Mouse (Mus musculus) NIH3T3 (cell line): ENCODE measurements around the gene Sltm.
"Not testable (repeated sequence)": the region's sequence is repeated elsewhere in the genome, so short reads cannot be mapped to it uniquely, and the experiment has no call there.

ENCODE experiments used
- DNase-seq: peaks from one replicate; pipeline ENCODE4 v3.0.0-alpha.2; 2012; ENCODE audit warnings: low read depth

Gene Sltm

GRCm38 (mm10) chr9:70551524-70551923 is 9.0 kb downstream of the Sltm start:
- no peak for DNase-seq

GRCm38 (mm10) chr9:70552233-70552632 is 9.7 kb downstream of the Sltm start:
- not testable (repeated sequence) for DNase-seq

- DNase-seq = no peak
Measured at GRCm38 (mm10) chr9:70555431-70555830, 12.9 kb downstream of the Sltm start.

GRCm38 (mm10) chr9:70556796-70557195 is 14.2 kb downstream of the Sltm start:
- DNase-seq = no peak

DNA sequence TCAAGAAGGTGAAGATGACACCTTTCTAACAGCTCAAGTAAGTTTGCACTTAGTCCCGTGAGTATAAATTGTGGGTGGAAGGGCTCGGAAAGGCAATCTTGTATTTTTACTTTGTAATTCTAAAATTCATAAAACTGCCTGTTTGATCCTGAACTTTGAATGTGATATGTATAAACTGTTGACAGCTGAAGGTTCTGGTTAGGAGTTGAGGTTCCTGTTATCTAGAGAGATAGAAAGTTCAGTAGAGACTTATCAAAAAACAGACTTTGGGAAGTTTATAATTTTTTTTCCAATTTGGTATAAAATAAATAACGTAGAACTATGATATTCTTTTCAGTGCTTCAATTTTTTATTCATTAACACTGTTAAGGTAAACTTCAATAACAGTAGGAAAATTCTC is 20.3 kb downstream of the Sltm start:
- DNase-seq = no peak

DNA sequence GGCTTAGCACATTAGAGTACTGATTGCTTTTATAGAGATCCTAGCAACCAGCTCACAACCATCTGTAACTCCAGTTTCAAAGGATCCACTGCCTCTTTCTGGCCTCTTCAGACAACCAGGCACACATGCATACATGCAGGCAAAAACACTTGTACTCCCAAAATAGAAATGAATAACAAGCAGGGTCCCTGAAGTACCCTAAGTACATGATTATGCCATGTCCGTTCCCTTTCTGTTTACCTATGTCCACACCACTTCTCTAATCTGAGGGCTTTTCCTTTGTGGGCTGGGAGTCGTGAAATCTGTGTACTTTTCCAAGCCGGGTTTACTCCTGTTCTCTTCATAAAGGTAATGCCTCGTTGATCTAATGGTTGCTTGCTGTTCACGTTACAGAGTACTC is 25.1 kb downstream of the Sltm start:
- no peak for DNase-seq

DNA sequence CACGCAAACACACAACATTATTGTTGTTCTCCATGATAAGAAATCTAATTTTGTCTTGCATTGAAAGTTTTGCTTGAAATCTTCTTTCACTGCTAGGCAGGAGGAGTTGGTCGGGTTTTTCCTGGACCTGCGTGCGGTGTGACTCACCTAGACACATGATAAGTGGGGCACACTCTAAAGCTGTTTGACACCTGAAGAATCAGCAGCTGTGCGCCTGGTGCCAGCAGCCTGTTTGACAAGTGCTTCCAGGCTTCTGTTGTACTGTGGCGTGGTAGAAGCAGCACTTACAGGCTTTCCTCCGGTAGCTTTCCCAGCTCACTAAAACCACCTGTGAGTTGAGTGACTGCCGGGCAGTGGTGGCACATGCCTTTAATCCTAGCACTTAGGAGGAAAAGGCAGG is 27.8 kb downstream of the Sltm start:
- DNase-seq = no peak

DNA sequence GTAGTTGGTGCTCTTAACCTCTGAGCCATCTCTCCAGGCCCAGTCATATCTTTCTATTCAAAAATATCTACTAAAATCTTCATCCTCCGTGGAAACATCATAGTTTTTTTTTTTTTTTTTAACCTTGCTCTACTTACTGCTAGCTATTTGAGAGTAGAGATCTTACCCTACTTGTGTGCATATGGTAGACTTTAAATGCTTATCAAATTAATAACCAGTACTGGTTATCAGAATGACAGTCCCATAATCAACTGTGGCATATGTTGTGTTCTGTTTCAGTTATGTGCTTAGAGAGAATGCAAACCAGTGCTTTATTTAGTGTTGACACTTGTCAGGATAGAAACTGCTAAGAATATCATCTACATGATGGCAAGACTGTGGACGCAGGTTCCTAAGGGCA is 35.6 kb downstream of the Sltm start:
- DNase-seq = no peak

DNA sequence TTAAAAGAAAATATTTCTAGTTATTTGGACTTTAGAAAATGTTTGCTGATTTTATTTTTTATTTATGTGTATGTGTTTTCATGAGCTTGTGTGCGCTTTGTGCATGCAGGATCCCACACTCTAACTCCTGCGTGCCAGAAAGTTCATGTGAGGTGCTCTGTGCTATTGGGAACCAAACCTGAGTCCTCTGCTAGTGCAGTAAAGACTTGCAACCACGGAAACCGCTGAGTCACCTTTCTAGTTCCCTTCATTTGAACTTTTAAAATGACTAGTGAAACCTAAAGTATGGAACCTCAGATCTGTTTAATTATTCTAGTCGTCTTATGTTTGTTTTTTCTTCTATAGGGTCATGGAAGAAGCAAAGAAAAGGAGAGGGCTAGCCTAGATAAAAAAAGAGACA is 38.4 kb downstream of the Sltm start:
- peak; percentile 24 for DNase-seq

- no peak for DNase-seq
Measured at GRCm38 (mm10) chr9:70584641-70585040, 42.1 kb downstream of the Sltm start.

DNA sequence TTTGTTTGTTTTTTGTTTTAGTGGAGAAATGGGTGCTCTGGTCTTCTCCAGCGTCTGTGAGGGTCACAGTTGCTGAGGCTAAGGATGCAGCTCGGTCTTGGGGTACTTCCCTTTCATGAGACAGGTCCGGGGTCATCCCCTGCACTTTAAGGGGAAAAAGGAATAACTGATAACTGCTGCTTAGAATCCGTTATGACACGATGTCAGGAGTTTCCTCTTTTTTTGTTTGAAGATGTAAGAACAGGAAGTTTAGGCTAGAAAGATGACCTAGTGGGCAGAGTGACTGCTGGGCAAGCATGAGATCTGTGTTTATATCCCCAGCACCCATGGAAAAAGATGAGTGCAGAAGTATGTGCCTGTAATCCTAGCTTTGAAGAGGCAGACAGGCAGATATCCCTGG is 42.6 kb downstream of the Sltm start:
- DNase-seq = no peak

DNA sequence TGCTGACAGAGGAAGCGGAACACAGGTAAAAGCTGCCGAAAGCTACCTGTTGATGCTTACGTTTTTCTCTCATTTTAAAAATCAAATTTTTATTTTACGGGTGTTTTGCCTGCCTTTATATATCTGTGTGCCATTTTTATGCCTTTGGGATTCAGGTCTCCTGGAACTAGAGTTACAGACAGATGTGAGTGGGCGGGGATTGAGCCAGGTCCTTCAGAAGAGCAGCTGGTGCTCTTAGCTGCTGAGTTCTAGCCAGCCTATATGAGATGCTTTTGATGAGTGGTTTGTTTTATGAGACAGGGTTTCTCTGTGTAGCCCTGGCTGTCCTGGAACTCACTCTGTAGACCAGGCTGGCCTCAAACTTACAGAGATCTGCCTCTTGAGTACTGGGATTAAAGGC is 44.6 kb downstream of the Sltm start:
- no peak for DNase-seq

DNA sequence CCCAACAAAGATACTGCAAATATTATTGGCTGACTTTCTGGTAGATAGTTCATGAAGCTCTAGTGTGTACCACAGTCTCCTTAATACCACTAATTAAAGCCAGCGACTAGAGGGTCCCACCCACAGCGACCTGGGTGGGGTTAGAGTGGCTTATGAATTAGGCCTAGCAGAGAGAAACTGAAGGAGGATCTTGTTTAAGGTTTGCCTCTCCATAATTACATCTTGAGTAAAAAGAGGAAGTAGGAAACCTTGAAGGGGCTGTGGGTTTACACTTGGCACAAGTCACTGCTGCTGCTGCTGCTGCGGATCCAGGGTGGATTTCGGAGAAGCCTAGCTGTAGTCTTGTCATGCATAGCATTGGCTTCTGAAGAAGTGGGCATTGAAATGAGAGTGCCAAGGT is 48.2 kb downstream of the Sltm start:
- no peak for DNase-seq

DNA sequence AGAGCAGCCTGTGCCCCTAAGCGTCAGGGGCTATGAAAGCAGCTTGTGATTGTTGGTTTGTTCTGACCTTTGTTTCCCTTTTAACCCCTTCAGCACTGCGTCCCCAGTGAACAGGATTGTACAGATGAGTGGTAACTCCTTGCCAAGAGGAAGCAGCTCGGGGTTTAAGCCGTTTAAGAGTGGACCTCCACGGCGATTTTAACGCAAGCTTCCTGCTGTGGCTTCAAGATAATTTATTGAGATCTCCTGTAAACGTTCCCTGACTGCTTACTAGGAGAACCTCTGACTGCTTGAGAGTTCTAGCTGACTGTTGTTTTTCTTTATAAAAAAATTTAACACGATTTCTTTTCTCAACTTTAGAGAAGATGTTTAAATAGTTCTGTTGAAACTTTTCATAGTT is 48.9 kb downstream of the Sltm start:
- no peak for DNase-seq

- DNase-seq = no peak
Measured at GRCm38 (mm10) chr9:70598271-70598670, 55.7 kb downstream of the Sltm start.

DNA sequence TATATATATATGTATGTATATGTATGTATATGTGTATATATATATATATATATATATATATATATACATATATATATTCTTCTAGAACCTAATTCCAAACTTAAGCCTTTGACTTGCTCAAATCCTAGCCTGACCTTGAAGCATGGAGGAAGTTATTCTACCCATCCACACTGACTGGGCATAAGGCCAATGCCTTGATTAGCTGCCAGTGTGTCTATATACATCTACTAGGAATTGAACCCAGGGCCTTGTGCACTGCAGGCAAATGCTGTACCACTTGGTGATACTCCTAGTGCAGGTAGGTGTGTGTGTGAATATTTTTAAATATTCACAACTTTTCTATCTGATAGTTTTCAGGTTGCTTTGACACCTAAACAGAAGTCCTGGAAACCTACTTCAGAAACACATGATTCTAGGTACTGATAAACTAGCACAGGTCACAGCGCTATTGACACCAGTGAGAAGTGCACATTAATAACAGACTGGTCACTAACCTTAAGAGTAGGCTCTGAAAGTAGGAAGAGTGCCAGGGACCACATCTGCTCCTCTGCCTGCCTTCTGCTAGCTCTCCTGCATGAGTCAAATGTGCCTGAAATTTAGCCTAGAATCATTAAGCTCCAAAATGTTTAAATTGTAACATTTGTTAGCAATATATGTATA is 59.8 kb downstream of the Sltm start:
- peak; percentile 38 for DNase-seq

- DNase-seq = peak; percentile 31
Measured at GRCm38 (mm10) chr9:70611026-70611673, 68.6 kb downstream of the Sltm start.

DNA sequence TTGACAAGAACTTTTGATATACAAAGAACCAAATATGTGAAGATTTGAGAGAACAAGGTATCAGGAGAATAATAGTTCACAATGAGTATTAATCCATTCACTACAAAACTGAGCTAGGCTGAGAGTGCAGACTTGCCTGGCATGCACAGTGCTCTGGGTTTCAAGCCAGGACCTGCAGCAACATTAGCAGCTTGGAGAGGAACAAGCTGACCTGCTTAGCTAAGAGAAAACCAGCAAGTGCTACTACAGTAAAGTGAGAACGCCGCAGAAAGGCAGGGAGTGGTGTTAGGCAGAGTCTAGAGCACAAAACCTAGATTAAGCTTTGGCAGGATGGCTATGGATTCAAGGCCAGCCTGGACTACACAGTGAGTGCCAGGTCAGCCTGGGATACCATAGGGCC is 87.2 kb downstream of the Sltm start:
- no peak for DNase-seq

DNA sequence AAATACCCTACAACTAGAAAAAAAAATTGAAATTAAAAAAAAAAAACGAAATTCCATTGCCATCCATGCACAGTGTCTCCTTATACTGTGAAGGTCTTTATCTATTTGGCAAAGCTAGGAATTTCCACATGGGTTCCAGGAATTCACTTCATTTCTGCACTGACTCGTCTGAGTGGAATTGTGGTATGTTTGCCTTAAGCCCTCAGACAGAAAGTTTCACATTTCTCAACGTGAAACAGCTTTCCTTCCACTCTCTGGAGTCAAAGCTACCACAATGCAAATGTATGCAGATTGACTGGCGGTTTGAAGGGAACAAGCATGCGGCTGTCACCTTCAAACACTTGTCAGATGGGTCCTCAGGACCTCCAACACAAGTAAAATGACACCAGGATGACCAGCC is 89.1 kb downstream of the Sltm start:
- peak; percentile 70 for DNase-seq

DNA sequence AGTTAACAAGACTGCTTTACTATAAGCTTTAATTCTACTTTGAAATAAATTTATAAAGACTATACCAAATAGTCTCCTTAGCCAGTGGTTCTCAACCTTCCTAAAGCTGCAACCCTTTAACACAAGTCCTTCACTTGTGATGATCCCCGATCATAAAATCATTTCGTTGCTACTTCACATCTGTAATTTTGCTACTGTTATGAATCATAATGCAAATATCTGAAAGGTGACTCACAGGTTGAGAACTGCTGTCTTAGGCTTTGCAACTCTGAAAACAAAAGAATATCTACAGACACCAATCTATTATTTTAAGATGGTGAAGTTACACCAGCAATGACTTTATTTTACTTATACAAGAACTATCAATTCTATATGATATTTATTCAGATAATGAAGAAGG is 94.2 kb downstream of the Sltm start:
- DNase-seq = no peak
